Mouse (Mus musculus) C2C12 (cell line): ENCODE measurements around the gene Sost.

Experiments used
- CTCF ChIP-seq: IDR thresholded peaks from one replicate; pipeline ENCODE4 v1.5.1; 2011; ENCODE audit not compliant: control insufficient read depth, insufficient read depth, insufficient read length
- FOSL1 ChIP-seq: IDR thresholded peaks from one replicate; pipeline ENCODE4 v1.8.0; 2011; ENCODE audit warnings: mild to moderate bottlenecking, low read length; ENCODE audit not compliant: poor library complexity, insufficient read depth, severe bottlenecking
- MAX ChIP-seq: IDR thresholded peaks from one replicate; pipeline ENCODE4 v1.6.1; 2011; ENCODE audit warnings: mild to moderate bottlenecking, control low read depth
- MYOG ChIP-seq: IDR thresholded peaks from one replicate; pipeline ENCODE4 v1.6.1; 2011; ENCODE audit not compliant: control insufficient read depth, insufficient read length; ENCODE audit errors: extremely low read depth
- USF1 ChIP-seq: IDR thresholded peaks from one replicate; pipeline ENCODE4 v1.6.1; 2011; ENCODE audit warnings: low read depth, mild to moderate bottlenecking, control low read depth, moderate library complexity

DNA sequence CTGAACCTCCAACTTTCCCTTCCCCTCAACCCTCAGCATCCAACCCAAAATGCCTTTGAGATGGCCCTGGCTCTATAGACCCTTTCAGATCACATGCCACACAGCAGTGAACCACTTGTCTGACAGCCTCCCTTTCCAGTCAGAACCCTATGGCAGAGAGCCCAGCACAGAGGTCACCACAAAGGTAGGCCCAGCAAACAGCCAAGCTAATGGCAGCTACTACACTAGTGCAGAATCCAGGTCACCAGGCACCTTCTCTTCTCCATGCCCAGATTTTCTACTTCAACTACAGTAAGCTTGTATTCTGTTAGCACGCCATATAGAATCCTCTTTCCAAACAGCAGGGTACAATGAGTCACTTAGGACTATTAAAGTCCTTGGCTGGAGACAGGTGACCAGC, 49.3 kb upstream of the Sost start:
- TF ChIP-seq CTCF (no peak), FOSL1 (no peak), MYOG (no peak), MAX (no peak), USF1 (no peak)
